Mouse (Mus musculus) spleen, embryonic (tissue): ENCODE measurements around the gene Ccdc38.

ENCODE experiments used
- CTCF ChIA-PET: fragments of 350-600 bp; sonication (Branson Sonifier 250); formaldehyde crosslinking; loops from one replicate; lab custom pipeline; 2022; lab: Charles Lee

The Ccdc38 gene

GRCm38 (mm10) chr10:93603256-93603655, 62.8 kb downstream of the Ccdc38 start:
- CTCF ChIA-PET: no interaction called here

GRCm38 (mm10) chr10:93606326-93606725, 65.9 kb downstream of the Ccdc38 start:
- CTCF ChIA-PET: no interaction called here

- CTCF ChIA-PET: no interaction called here
Observed at GRCm38 (mm10) chr10:93608051-93608450, 67.6 kb downstream of the Ccdc38 start.

- CTCF ChIA-PET: no interaction called here
Observed at GRCm38 (mm10) chr10:93609236-93609635, 68.8 kb downstream of the Ccdc38 start.

GRCm38 (mm10) chr10:93610896-93611295, 70.5 kb downstream of the Ccdc38 start:
- CTCF ChIA-PET: interaction anchor here (0.7 to 1.1 kb wide), 2 partner anchors 25 to 151 kb away, joined by 3 read pairs; no protein-coding TSS in a partner anchor

- CTCF ChIA-PET: interaction anchor here (0.6 to 1.1 kb wide), 3 partner anchors 23 to 150 kb away, joined by 3 read pairs; no protein-coding TSS in a partner anchor
Observed at GRCm38 (mm10) chr10:93611419-93612007, 71.1 kb downstream of the Ccdc38 start.

GRCm38 (mm10) chr10:93614850-93615249, 74.4 kb downstream of the Ccdc38 start:
- CTCF ChIA-PET: no interaction called here

GRCm38 (mm10) chr10:93620438-93621179, 80.2 kb downstream of the Ccdc38 start:
- CTCF ChIA-PET: no interaction called here

- CTCF ChIA-PET: no interaction called here
Observed at GRCm38 (mm10) chr10:93623725-93624124, 83.3 kb downstream of the Ccdc38 start.

- CTCF ChIA-PET: no interaction called here
Observed at GRCm38 (mm10) chr10:93624151-93624550, 83.7 kb downstream of the Ccdc38 start.

- CTCF ChIA-PET: no interaction called here
Observed at GRCm38 (mm10) chr10:93630310-93630709, 89.9 kb downstream of the Ccdc38 start.

GRCm38 (mm10) chr10:93632086-93632485, 91.7 kb downstream of the Ccdc38 start:
- CTCF ChIA-PET: no interaction called here

- CTCF ChIA-PET: no interaction called here
Observed at GRCm38 (mm10) chr10:93633563-93633962, 93.1 kb downstream of the Ccdc38 start.
